Mouse (Mus musculus): Measurements from ENCODE around the gene Cdr2.
"Not testable (repeated sequence)": the region's sequence is repeated elsewhere in the genome, so short reads cannot be mapped to it uniquely, and the experiment has no call there.

The Cdr2 gene

DNA sequence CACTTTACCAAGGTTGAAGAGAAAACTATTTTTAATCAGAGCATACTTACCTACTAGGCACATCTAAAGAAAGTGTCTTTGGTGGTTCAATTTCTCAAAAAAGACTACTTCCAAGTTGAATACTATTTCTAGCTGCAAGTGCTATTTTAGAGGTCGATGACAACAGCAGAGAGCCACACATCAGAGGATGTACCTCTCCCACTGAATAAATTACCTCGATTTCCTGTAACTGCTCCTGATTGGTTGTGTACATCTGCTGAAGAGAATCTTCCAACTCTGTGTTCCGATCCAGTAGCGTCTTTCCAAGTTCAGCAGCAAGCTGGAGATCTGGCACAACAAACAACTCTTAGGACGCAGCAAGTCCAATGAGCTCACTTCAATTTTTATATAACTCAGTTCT lies 12.0 kb downstream of the Cdr2 start:
- DNase-seq: no peak

- DNase-seq: no peak
Measured at GRCm38 (mm10) chr7:120969221-120969620, 12.9 kb downstream of the Cdr2 start.

- no peak for DNase-seq
Measured at GRCm38 (mm10) chr7:120963126-120963525, 19.0 kb downstream of the Cdr2 start.

GRCm38 (mm10) chr7:120961893-120962292 lies 20.2 kb downstream of the Cdr2 start:
- peak; percentile 85 to 86 for DNase-seq

- no peak for DNase-seq
Measured at GRCm38 (mm10) chr7:120960601-120961000, 21.5 kb downstream of the Cdr2 start.

DNA sequence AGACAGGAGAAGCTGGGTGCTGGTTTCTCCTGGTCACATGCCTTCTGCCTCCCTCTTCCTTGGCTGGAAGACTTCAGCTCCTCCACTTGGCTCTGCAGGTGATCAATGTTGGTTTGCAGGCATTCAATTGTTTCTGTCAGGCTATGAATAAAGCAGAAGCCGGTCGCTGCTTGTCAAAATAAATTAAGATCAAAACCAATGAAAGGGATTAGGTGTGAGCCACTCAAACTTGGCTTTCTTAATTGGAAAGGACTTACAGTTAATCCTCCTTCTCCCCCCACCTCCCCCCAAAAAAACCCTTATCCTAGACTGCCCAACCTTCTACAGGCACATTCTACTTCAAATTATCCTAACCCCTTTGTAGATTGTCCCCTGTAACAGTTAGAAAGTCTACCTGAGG lies 22.0 kb downstream of the Cdr2 start:
- no peak for DNase-seq

- not testable (repeated sequence) for DNase-seq
Measured at GRCm38 (mm10) chr7:120953591-120953990, 28.5 kb downstream of the Cdr2 start.

- peak in 1 of 2 experiments; percentile 77 for DNase-seq
Measured at GRCm38 (mm10) chr7:120943936-120944509, 38.1 kb downstream of the Cdr2 start.

- no peak for DNase-seq
Measured at GRCm38 (mm10) chr7:120942506-120942905, 39.6 kb downstream of the Cdr2 start.

DNA sequence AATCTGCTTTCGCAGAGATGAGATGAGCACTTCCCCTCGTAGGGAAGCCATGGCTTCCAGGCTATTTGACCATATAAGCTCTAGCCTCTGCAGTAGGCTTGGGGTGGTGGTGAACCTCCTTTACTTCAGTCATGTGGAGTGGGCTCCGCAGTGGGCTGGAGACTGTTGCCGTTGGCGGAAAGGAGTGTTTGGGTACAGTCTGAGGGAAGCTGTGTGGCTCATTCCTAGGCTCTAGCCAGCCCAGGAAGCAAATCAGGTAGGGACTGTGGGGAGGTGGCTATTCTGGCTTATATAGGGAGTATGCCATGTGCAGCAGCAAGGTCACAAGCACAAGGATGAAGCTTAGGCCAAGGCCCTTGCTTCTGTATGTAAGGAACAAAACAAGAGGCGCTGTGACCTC lies 40.9 kb downstream of the Cdr2 start:
- DNase-seq: no peak

DNA sequence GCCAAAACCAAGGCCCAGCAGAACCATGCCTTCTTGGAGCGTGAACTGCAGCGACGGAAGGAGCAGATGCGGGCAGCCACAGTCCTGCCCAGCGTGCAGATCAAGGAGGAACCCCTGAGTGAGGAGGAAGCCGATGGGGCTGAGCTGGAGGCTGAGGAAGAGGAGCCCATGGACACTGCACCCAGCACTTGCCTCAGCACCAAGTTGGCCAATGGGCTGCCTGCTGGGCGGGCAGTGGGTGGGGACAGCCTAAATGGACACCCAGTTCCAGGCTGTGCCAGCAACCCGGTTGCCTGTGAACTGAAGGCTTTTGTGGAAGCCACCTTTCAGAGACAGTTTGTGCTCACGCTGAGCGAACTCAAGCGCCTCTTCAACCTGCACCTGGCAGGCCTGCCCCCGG lies 41.8 kb downstream of the Cdr2 start:
- peak; percentile 88 for DNase-seq

DNA sequence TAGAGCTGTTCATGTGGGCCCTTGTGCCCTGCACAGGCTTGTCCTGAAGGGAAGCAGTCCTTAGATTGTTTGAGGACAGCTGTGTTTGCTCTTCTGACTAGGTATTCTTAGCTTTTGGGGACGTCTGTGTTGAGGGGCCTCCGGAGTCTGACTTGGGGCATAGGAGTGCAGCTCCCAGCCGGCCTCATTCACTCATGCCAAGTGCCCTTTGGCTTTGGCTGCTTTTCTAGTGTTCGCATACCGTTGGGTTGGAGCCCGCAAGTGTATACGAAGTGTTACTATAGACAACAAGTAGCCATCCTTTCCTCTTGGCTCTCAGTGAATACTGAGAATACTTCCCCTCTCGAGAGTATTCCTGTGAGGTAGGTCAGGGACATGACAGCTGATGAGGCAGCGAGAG lies 43.9 kb downstream of the Cdr2 start:
- no peak for DNase-seq

DNA sequence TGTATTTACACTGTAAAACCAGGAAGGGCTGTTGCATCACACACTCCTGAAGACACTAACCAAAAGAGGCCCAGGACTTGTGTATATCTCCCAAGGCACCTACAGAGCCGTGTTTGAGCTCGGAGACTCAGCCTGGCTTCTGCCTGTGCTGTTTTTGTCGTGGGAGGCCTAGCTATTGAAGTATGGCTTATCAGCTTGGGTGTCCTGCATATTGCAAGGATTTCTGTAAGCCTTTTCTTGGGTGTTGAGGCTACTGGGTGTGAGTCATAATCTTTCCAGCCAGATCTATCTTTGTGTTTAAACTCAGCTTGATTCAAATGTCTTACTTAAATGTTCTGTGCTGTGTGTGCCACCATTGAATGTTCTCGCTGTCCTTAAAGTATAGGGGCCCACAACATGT lies 45.6 kb downstream of the Cdr2 start:
- no peak for DNase-seq

DNA sequence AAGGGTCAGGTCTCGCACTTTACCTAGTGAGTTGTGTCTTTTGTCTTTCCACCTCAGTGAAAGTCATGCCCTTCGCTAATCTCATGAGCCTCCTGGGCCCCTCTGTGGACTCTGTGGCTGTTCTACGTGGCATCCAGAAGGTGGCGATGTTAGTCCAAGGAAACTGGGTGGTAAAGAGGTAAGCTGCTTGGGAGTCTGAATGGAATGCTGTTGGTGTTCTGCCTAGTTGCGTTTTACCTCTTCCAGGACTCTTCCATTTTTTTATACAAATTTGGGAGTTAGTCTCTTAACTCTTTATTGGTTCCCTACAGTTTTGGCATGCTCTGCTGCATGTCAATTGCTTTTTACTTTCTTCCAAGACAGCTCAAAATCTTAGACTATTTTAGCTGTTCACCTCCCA lies 47.4 kb downstream of the Cdr2 start:
- peak; percentile 59 to 64 for DNase-seq

GRCm38 (mm10) chr7:120933680-120934195 lies 48.4 kb downstream of the Cdr2 start:
- no peak for DNase-seq

GRCm38 (mm10) chr7:120933110-120933509 lies 49.0 kb downstream of the Cdr2 start:
- no peak for DNase-seq

DNA sequence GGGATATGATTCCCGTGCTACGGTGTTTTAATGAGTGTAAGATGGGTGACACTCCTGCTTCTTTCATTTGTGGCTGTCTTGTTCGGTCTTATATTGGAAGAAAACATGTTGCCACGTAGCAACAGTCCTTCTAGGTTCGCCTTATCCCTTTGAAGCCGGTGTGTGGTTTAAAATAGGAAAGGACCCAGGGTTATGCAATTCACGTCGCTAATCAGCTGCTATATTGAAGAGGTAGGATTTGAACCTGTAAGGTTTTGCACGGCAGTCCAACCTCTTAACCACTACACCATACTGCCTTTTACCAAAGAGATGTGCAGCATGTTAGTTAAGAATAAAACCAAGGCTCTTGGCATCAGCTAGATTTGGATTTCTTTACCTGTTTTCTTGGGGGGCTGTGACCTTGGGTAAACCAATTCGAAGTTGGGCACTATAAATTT lies 63.6 kb downstream of the Cdr2 start:
- DNase-seq: peak; percentile 71 to 78

DNA sequence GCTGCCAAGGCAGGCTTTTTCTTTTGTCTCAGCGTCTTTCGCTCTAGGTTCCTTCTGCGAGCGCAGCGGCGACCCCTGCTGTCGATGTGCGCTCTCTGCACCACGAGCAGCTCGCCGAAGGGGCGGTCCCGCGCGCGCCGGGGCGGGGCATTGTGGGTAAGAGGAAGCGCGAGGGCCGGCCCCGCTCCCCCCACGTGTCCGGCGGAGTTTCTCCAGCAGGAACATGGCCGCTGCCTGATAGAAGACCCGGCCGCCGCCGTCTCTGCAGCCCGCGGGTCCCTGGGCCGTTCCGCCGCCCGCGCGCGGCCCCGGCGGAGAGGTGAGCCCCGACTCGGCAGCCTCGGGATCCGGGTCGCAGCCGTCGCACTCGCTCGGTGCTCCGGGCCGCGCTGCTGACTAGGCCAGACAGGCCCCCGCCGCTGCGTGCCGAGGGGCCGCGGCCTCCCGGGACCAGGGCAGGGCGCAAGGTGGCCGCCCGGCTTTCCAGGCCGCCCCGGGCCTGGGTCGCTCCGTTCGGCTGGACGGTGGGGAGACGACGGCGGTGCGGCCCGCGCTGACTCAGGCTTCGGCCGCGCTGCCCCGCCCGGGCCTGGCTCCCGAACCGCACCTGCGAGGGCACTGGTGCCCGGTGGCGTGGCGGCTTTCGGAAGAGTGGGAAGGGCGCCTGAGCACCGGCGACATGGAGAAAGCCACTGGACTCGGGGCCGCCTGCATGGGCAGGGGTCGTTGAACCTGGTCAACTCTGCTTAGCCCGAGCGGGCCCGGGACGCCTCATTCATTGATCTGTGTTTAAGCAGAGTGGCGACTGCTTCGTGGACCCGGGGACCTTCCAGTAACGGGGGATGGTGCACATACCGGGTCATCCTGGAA lies 64.3 kb downstream of the Cdr2 start, which contains the start of gene Polr3e:
Polr3e (plus strand) TSS at position 153 of the 870 bp plus-strand sequence.
- peak; percentile 99 to 100 for DNase-seq

GRCm38 (mm10) chr7:120917279-120917591 lies 64.9 kb downstream of the Cdr2 start:
- no peak for DNase-seq

DNA sequence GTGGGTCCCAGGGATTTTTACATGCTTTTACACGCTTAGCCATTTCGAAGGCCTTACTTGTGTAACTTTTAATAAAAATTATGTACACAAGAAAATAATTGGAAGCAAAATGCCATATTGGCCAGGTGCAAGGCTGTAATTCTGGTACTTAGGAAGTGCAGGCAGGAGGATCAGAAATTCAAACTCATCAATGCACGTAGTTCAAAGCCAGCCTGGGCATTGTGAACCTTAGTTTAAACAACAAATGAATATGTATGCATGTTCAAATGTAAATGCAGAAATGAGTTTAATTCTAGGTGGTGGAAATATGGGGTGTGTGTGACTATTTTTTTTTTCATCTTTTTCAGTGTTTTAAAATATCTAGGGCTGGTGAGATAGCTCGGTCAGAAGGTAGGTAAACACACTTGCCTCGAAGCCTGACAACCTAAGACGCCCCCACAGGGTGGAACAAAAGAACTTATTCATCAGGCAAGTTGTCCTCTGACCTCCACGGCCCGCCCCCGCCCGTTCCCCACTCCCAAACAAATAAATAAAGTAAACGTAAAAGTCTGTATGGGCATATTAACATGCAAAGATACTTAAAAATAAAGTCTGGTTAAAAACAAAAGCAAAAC lies 65.7 kb downstream of the Cdr2 start:
- no peak for DNase-seq

- no peak for DNase-seq
Measured at GRCm38 (mm10) chr7:120913332-120913731, 68.8 kb downstream of the Cdr2 start.

DNA sequence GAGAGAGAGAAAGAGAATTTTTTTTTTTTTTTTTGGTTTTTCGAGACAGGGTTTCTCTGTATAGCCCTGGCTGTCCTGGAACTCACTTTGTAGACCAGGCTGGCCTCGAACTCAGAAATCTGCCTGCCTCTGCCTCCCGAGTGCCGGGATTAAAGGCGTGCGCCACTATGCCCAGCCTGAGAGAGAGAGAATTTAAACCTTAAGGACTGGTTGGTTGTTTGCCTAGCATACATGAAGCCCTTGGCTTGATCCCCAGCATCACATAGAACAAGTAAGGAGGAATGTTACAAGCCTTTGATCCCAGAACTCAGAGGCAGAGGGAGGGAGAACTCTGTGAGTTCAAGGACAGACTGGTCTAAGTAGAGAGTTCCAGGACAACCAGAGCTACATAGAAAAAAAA lies 70.8 kb downstream of the Cdr2 start:
- not testable (repeated sequence) for DNase-seq

DNA sequence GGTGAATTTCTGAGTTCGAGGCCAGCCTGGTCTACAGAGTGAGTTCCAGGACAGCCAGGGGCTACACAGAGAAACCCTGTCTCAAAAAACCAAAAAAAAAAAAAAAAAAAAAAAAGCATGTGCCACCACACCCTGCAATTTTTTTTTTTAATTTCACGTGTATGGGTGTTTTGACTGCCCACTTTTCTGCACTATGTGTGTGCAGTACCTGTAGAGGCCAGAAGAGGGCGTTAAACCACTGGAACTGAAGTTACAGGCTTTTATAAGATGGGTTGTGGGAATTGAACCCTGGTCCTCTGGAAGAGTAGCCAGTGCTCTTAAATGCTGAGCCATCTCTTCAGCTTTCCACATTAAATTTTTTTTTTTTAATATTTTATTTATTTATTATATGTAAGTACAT lies 71.9 kb downstream of the Cdr2 start:
- DNase-seq: not testable (repeated sequence)

Measured in kidney, adult 8-10 months (tissue).